Mouse (Mus musculus) kidney, adult 18-20 months (tissue): Measurements from ENCODE around the gene Rps7.

ENCODE experiments used
- DNase-seq: peaks from one replicate; pipeline ENCODE4 v3.0.0; 2021

Rps7 gene

GRCm38 (mm10) chr12:28635535-28636476, at the start of gene Rps7:
Gene Rps7, minus strand, starts transcription at chr12:28635953.
- DNase-seq = peak; percentile 95

GRCm38 (mm10) chr12:28684674-28685073, 48.9 kb upstream of the Rps7 start:
- no peak for DNase-seq

DNA sequence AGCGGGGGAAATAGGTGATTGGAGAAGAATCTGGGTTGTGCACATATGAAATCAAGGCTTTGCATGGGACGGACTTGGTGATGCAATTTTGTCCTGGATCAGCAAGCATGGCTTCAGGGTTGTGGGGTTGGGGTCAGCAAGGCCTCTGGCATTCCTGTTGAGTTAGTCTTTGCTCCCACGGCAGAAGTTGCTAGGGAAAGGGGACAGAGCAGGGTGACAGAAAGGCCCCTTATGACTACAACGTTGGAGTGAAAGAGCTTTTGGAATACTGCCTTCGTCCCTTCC, 40.1 kb upstream of the Rps7 start:
- DNase-seq = no peak

DNA sequence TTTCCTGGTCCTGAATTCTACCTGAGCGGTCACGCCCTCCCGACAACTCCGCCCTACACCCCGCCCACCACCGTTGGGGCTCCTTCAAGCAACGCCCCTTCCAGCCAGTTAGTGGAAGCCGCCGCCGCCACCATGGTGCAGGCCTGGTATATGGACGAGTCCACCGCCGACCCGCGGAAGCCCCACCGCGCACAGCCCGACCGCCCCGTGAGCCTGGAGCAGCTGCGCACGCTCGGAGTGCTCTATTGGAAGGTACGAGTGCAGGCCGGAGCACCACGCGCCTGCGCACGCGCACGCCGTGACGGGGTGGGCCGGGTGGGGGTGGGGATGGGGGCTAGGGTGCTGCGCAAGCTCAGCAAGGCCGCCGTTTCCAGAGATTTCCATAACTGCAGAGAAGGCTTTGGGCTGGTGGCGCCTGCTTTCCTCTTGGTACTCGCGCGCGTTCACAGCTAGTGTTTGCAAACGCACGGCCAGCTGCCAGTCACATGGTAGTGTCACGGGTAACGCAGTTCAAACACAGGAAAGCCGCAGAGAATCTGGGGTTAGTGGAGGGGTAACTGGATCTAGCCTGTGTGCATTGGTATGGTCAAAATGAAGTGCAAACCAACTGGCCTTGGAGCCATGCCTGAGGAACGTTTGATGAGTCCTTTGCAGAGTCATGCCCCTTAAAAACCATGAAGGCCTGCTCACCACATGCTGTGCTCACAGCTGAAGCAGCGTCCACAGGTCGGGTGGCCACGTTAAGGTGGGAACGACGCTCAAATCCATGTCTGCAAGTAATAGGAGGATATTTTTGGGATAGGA, 39.6 kb upstream of the Rps7 start, which contains the start of gene Adi1:
Gene Adi1 (plus strand): TSS at position 111 of the 804 bp plus-strand sequence.
- peak; percentile 92 for DNase-seq

- DNase-seq = no peak
These were observed 38.4 kb upstream of the Rps7 start for GRCm38 (mm10) chr12:28674038-28674720.

DNA sequence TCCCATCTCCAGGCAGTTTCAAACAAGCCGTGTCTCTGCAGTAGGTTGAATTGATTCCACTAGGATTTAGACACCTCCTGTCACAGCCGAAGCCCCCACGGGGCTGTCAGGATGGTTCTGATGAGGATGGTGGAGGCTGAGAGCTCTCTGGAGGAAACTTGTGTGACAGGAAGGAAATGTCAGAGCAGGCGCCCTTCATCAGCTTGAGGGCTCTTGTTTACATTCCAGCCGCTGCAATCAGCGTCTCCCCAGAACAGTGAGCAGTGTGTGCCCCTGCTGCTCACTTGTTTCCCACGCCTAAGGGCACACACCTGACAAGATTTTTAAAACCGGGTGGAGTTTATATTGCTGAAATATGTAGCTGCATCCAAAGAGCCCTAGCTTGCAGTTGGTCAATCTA, 31.5 kb upstream of the Rps7 start:
- no peak for DNase-seq

- DNase-seq = no peak
These were observed 31.0 kb upstream of the Rps7 start for GRCm38 (mm10) chr12:28666734-28667133.

GRCm38 (mm10) chr12:28662628-28663027, 26.9 kb upstream of the Rps7 start:
- no peak for DNase-seq

DNA sequence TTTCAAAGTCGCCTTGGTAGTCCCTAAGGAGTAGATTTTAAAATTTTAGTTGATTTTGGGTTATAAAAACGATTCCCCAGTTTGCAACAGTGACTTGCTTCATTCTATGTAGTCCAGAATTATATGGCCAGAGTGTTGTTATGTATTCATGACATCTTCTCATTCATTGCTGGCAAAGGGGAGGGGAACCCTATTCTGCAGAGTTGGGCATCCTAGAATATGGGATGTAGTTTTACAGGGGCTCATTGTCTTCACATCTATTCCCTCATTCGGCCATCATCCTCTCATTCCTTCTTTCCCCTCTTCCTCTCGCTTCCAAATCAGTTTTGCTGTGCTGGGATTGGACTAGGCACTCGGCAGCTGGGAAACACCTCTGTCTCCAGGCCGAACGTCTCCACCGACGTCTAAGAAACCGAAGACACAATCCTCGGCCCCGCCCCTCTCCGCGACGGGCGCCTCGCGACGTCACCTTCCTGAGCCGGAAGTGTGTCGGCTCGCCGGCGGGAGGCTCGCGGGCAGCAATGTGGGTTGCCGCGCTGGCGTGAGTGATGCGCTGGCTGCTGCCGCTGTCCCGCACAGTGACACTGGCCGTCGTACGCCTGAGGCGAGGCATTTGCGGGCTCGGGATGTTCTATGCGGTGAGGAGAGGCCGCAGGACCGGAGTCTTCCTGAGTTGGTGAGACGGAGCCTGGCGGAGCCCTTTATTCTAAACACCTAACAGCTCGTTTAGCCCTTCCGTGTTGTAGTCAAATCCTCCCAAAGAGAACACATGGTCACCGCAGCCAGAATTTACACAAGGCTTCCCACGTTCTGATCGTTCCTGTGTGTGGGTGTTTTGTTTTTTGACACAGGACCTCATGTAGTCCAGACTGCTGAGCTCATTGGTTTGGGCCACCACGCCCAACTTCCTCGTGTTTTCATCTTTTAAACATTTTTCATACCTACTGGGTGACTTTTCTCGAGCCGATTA, 13.7 kb upstream of the Rps7 start, which contains the start of gene Rnaseh1:
Gene Rnaseh1 (plus strand): TSS at position 462 of the 970 bp plus-strand sequence.
- peak; percentile 92 for DNase-seq

- DNase-seq = no peak
These were observed 3.0 kb upstream of the Rps7 start for GRCm38 (mm10) chr12:28638778-28639177.

DNA sequence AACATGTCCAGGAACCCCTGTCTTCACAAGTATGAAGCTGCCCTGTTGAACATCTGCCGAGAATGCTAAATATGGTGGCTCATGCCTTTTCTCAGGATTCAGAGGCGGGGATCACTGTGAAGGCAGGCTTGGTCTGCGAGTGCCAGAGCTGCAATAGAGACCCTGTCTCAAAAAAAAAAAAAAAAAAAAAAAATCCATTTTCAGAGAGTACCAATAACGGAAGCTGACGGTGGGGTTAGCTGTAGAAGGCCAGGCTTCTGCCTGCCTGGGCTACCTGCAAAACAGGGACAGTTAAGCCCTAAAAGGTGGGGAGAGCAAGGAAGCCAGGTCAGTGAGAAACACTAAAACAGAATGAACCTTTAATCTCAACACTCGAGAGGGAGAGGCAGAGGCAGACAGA, 790 bp upstream of the Rps7 start:
- no peak for DNase-seq

- DNase-seq = no peak
These were observed 657 bp downstream of the Rps7 start for GRCm38 (mm10) chr12:28635058-28635534.

DNA sequence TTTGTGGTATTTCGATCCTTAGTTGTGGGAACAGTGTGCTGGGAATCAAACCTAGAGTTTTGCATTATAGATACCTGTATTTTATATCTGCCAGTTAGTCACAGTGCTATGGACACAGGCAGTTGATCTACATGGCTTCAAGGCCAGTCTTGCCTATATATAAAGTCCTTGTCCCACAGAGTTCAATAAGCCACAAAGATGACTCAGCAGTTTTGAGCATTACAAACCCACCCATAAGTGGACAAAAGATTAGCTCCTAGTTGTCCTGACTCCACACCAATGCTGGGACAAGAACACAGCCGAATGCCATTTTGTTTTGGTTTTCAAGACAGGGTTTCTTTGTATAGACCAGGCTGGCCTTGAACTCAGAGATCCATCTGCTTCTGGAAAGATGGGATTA, 7.3 kb downstream of the Rps7 start:
- no peak for DNase-seq

- DNase-seq = no peak
These were observed 8.7 kb downstream of the Rps7 start for GRCm38 (mm10) chr12:28627092-28627491.

DNA sequence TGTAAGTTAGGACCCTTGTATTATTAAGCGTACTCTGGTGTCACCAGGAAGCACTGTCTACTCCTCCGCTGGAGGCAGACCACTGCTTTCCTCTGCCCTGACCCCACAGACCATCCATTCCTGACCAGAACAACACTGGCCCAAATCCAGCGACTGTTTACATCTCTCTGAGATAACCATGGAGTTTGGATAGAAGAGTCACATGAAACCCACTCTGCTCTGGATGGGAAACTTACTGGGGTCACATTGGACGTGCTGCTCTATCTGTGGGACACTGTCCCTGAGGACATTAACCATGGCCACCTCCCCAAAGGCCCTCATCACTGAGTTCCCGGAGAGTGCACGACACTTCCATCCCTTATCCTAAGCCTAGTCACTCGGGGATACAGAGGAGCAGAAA, 10.3 kb downstream of the Rps7 start:
- no peak for DNase-seq

DNA sequence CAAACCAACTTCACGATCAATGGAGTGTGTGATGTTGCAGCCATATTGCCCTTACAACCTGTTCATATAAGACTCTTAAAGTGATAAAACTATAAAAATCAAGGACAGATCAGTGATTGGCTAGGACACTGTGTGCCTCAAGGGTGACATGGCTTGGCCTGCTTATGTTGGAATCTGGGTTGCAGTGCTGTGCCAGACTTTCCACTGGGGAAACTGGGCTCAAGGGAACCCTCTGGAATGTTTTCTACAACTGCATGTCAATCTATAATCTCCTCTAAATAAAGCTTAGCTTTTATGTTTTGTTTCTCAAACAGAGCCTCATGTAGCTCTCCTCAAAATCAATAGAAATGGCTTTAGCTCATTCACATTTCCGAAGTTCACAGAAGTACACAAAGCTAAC, 11.5 kb downstream of the Rps7 start:
- DNase-seq = no peak

GRCm38 (mm10) chr12:28623195-28623594, 12.6 kb downstream of the Rps7 start, which contains the start of gene Colec11:
Gene Colec11, minus strand, starts transcription at chr12:28623377.
- DNase-seq = no peak

GRCm38 (mm10) chr12:28622641-28623040, 13.1 kb downstream of the Rps7 start:
- DNase-seq = no peak

DNA sequence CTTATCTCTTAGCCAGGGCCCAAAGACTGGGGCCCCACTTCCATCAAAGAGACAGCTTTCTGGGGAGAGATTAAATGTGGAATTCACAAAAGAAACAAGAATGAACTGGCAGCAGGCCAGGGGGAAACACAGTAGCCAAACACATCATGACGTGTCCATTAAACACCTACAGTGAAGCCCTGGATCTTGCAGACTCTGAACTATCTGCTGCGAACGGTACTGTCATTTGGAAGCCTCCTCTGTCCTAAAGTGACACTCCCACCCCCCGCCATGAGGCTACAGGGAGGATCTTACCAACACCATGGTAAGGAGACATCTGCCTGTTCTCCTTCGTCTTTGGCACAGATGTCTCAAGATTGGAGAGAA, 13.6 kb downstream of the Rps7 start:
- no peak for DNase-seq

GRCm38 (mm10) chr12:28621451-28622166, 14.1 kb downstream of the Rps7 start:
- DNase-seq = no peak

DNA sequence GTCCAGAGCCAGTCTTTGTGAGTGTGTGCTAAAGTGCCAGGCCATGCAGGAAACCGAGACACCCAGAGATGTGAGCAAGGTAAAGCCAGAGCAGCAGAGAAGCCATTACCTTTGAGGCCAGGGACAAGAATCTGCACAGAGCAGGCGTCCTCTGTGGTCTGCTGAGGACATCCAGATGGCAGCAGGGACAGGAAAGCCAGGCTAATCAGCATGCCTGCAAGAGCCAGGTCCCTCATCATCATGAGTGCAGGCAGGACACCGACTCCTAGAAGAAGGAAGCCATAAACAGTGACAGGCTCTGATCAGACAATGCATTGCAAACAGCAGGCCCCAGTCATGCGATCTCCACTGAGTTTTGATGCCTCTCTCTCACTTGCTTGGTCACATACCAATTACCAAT, 18.5 kb downstream of the Rps7 start:
- DNase-seq = no peak
